Mouse (Mus musculus) common myeloid progenitor, adult 5-6 weeks (primary cell): ENCODE data around the gene Sec16a. TPM values are rescaled to one million over a fixed set of nuclear protein-coding genes. Genes with fewer than 3 reads are reported as not detected.

Experiments used
- total RNA-seq: library from RNA; stranded (forward); fragments of 200-1000, 187-1606 nt; gene quantifications from 2 replicates; pipeline ENCODE4 v1.2.3, GENCODE M21; 2017

The Sec16a gene
- total RNA-seq, 1 experiment from 2014 or later: 44.2 TPM

Other genes with a start within 250 kb of the Sec16a start
- gene Lhx3, start 236.9 kb downstream of the Sec16a start, total RNA-seq: not detected in 2 replicates
- 5.4 and 6.9 TPM in 2 replicates for gene Qsox2, start 207.7 kb downstream of the Sec16a start, total RNA-seq
- gene Ccdc187, start 150.7 kb downstream of the Sec16a start, total RNA-seq: not detected in 2 replicates
- gene Gpsm1, start 129.7 kb downstream of the Sec16a start, total RNA-seq: 14.4 and 23.8 TPM in 2 replicates
- 7.1 and 9.1 TPM in 2 replicates for gene Dnlz, start 93.1 kb downstream of the Sec16a start, total RNA-seq
- 41.9 and 46.4 TPM in 2 replicates for gene Card9, start 84.3 kb downstream of the Sec16a start, total RNA-seq
- 45.1 TPM in 2 replicates for gene Snapc4, start 64.6 kb downstream of the Sec16a start, total RNA-seq
- 32.6 and 33.2 TPM in 2 replicates for gene Entr1, start 55.9 kb downstream of the Sec16a start, total RNA-seq
- gene Pmpca, start 55.9 kb downstream of the Sec16a start, total RNA-seq: 66.4 and 72.9 TPM in 2 replicates
- 8.5 and 15.6 TPM in 2 replicates for gene Inpp5e, start 36.0 kb downstream of the Sec16a start, total RNA-seq
- 6.5 and 13.7 TPM in 2 replicates for gene Notch1, start 71.4 kb upstream of the Sec16a start, total RNA-seq
- 54.9 and 57.0 TPM in 2 replicates for gene Egfl7, start 134.8 kb upstream of the Sec16a start, total RNA-seq
- not detected in 2 replicates for gene Gm20532, start 141.4 kb upstream of the Sec16a start, total RNA-seq
- 32.2 and 38.7 TPM in 2 replicates for gene Agpat2, start 159.2 kb upstream of the Sec16a start, total RNA-seq
- 17.5 and 19.9 TPM in 2 replicates for gene Fam69b, start 183.2 kb upstream of the Sec16a start, total RNA-seq
- not detected in 2 replicates for gene Lcn4, start 226.1 kb upstream of the Sec16a start, total RNA-seq